Mouse (Mus musculus) neural tube, embryonic 15.5 days (tissue): ENCODE measurements around the gene Rasal2. TPM values are rescaled to one million over a fixed set of nuclear protein-coding genes. Genes with fewer than 3 reads are reported as not detected.

Experiments used
- ATAC-seq: fragments of 200-750 bp; cut with Nextera tagmentation; 2 replicates; pipeline ENCODE4 v1.8.0; 2017; ENCODE audit warnings: mild to moderate bottlenecking, moderate TSS enrichment, moderate library complexity; ENCODE audit not compliant: low FRiP score
- H3K27ac ChIP-seq: fragments of 300-500 bp; sonication (generic); replicated peaks from 2 replicates; pipeline ENCODE4 v1.5.1; 2015; ENCODE audit warnings: mild to moderate bottlenecking, inconsistent platforms
- H3K27me3 ChIP-seq: fragments of 300-500 bp; sonication (generic); replicated peaks from 2 replicates; pipeline ENCODE4 v1.6.1; 2015; ENCODE audit warnings: inconsistent platforms
- H3K36me3 ChIP-seq: fragments of 300-500 bp; sonication (generic); 2 replicates; pipeline ENCODE4 v1.6.1; 2015; ENCODE audit warnings: inconsistent platforms
- H3K4me1 ChIP-seq: fragments of 300-500 bp; sonication (generic); 2 replicates; pipeline ENCODE4 v1.6.1; 2015; ENCODE audit warnings: inconsistent platforms
- H3K4me2 ChIP-seq: fragments of 300-500 bp; sonication (generic); 2 replicates; pipeline ENCODE4 v1.6.1; 2015; ENCODE audit warnings: inconsistent platforms, mild to moderate bottlenecking, moderate library complexity
- H3K4me3 ChIP-seq: fragments of 300-500 bp; sonication (generic); replicated peaks from 2 replicates; pipeline ENCODE4 v1.5.1; 2015; ENCODE audit warnings: mild to moderate bottlenecking, inconsistent platforms
- H3K9ac ChIP-seq: fragments of 300-500 bp; sonication (generic); replicated peaks from 2 replicates; pipeline ENCODE4 v1.6.1; 2015; ENCODE audit warnings: mild to moderate bottlenecking, inconsistent platforms
- H3K9me3 ChIP-seq: fragments of 300-500 bp; sonication (generic); replicated peaks from 2 replicates; pipeline ENCODE4 v1.6.1; 2016; ENCODE audit warnings: inconsistent platforms
- WGBS: fragments of 180-500 bp; shearing (Covaris S2); methylation state at CpG from one replicate; pipeline ENCODE4 v1.1.7; 2015; ENCODE audit warnings: mixed read lengths; 5-methylcytosine and 5-hydroxymethylcytosine counted together
- polyA plus RNA-seq: library from polyadenylated mRNA; unstranded; fragments of >200 nt; fragmentation: Nextera tagmentation; extraction: Ambion mirVana; gene quantifications from 2 replicates; pipeline ENCODE4 v1.2.1, GENCODE M21; 2015

Gene Rasal2
- polyA plus RNA-seq, 1 experiment from 2014 or later = 39.1 TPM

GRCm38 (mm10) chr1:157438290-157438689, 25.9 kb upstream of the Rasal2 start:
- ATAC-seq = no peak
- no peak overlapping the region for H3K27ac ChIP-seq
- peaks cover 18% of the 10 kb centered on the region for H3K4me1 ChIP-seq
- 84% methylated on average over 2 of the region's 2 CpGs for WGBS
- H3K36me3 ChIP-seq = no peaks in the 10 kb centered on the region
- no peak overlapping the region for H3K4me2 ChIP-seq
- no peaks in the 10 kb centered on the region for H3K27me3 ChIP-seq
- no peak overlapping the region for H3K9ac ChIP-seq
- H3K9me3 ChIP-seq = no peaks in the 10 kb centered on the region
- H3K4me3 ChIP-seq = no peak overlapping the region

GRCm38 (mm10) chr1:157435926-157436325, 23.5 kb upstream of the Rasal2 start:
- no peak overlapping the region for H3K9ac ChIP-seq
- WGBS = 94% methylated on average over 6 of the region's 6 CpGs

DNA sequence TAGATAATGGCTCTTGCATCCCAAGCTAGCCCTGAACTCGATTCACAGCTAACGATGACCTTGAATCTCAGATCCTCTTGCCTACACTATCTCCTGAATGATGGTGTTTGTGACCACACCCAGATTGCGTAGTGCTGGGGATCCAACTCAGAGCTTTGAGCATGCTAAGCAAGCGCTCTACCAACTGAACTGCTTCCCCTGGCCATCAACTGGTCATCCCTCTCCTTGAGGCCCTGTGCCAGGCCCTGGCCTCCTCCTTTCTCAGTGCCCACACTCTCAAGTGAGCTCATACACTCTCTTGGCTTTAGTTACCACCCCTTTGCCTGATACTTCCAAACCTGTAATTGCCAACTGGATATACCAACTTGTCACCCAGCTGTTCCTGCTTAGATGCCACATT, 22.0 kb upstream of the Rasal2 start:
- no peak overlapping the region for H3K9ac ChIP-seq
- H3K9me3 ChIP-seq = no peaks in the 10 kb centered on the region
- 0 out of 2 replicates have a peak, but pooled peaks cover 2% of the 10 kb centered on the region for H3K4me1 ChIP-seq
- H3K4me3 ChIP-seq = no peak overlapping the region
- no peak overlapping the region for H3K4me2 ChIP-seq
- H3K27me3 ChIP-seq = no peaks in the 10 kb centered on the region
- WGBS = 95% methylated on average over 4 of the region's 4 CpGs
- H3K27ac ChIP-seq = no peak overlapping the region
- H3K36me3 ChIP-seq = no peaks in the 10 kb centered on the region
- no peak for ATAC-seq

More at GRCm38 (mm10) chr1:157435926-157436325, 23.5 kb upstream of the Rasal2 start:
- Histone ChIP-seq H3K27ac (no peak overlapping the region), H3K9me3 (no peaks in the 10 kb centered on the region), H3K36me3 (no peaks in the 10 kb centered on the region), H3K27me3 (no peaks in the 10 kb centered on the region), H3K4me1 (peaks cover 13% of the 10 kb centered on the region; the same call in 1 of the 2 replicates), H3K4me3 (no peak overlapping the region), H3K4me2 (no peak overlapping the region)
- no peak for ATAC-seq

DNA sequence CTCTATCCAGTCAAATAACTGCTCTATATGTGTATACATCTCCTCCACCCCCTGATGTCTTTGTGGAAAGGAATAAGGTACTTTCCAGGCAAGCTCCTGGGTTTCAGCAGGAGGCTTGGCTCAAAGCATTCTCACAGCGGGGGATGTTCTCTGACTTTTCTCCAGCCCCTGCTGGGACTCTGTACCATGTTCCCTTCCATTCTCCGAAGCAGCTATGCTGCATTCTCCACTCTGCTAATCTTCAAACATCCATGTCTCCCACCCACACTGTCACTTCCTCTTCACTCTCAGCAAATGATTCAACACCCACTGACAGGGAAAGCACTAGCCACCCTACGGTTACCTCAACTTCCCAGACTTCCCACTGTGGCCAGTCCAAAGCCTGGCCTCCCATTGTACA, 20.9 kb upstream of the Rasal2 start:
- H3K9ac ChIP-seq = no peak overlapping the region
- H3K36me3 ChIP-seq = no peaks in the 10 kb centered on the region
- no peak overlapping the region for H3K4me3 ChIP-seq
- H3K4me2 ChIP-seq = no peak overlapping the region
- WGBS = 49% methylated on average over 3 of the region's 3 CpGs
- no peak for ATAC-seq
- no peaks in the 10 kb centered on the region for H3K9me3 ChIP-seq
- H3K27ac ChIP-seq = no peak overlapping the region
- no peaks in the 10 kb centered on the region for H3K27me3 ChIP-seq
- H3K4me1 ChIP-seq = no peaks in the 10 kb centered on the region

DNA sequence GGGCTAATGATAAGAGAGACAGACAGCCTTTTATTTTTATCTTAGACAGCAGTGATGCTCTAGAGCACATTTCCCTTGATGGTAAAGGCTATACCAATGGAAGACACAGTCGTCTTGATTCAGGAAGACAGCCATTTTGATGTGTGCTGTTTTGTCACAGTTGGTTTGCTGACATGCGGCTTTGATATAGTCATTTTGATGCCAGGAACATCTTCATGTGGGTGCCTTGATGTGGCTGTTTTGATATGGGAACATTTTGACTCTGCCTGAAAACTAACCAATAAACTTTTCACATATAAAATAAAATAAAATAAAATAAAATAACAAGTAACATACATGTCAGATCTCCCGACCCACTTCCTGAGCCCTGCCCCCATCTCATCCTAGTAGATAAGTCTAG, 16.0 kb upstream of the Rasal2 start:
- 95% methylated on average over 3 of the region's 3 CpGs for WGBS
- no peaks in the 10 kb centered on the region for H3K36me3 ChIP-seq
- H3K4me2 ChIP-seq = no peak overlapping the region
- no peaks in the 10 kb centered on the region for H3K27me3 ChIP-seq
- no peak overlapping the region for H3K27ac ChIP-seq
- no peak for ATAC-seq
- no peak overlapping the region for H3K4me3 ChIP-seq
- H3K4me1 ChIP-seq = peaks cover 7% of the 10 kb centered on the region
- no peak overlapping the region for H3K9ac ChIP-seq
- no peaks in the 10 kb centered on the region for H3K9me3 ChIP-seq

DNA sequence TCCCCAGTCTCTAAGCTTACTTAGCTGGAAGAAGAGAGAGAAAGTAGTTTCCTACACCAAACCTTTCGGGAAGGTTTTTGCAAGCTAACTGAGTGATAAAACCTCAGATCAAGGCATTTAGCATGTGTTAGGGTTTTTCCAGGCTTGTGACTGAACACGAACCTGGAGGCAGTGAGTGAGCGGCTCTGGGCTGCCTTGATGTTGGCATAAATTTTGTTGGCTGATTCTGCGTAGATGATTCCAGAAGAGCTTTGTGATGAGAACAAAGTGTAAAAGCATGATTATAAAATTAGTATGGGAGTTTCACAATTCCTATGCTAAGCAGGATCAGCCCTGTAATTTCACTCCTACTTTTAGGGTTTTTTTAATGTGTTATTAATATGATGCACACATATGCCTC, 15.2 kb upstream of the Rasal2 start:
- H3K27ac ChIP-seq = no peak overlapping the region
- H3K27me3 ChIP-seq = no peaks in the 10 kb centered on the region
- 92% methylated on average over 4 of the region's 4 CpGs for WGBS
- peaks cover 7% of the 10 kb centered on the region for H3K4me1 ChIP-seq
- no peak overlapping the region for H3K4me3 ChIP-seq
- H3K9me3 ChIP-seq = no peaks in the 10 kb centered on the region
- no peak for ATAC-seq
- H3K36me3 ChIP-seq = no peaks in the 10 kb centered on the region
- H3K9ac ChIP-seq = no peak overlapping the region
- H3K4me2 ChIP-seq = no peak overlapping the region

- H3K9ac ChIP-seq = no peak overlapping the region
- H3K27ac ChIP-seq = no peak overlapping the region
- no peak for ATAC-seq
- H3K9me3 ChIP-seq = no peaks in the 10 kb centered on the region
- no peaks in the 10 kb centered on the region for H3K27me3 ChIP-seq
- peaks cover 7% of the 10 kb centered on the region for H3K4me1 ChIP-seq
- 58% methylated on average over 1 of the region's 1 CpGs for WGBS
- H3K4me2 ChIP-seq = no peak overlapping the region
- H3K4me3 ChIP-seq = no peak overlapping the region
- H3K36me3 ChIP-seq = no peaks in the 10 kb centered on the region
These were observed 14.5 kb upstream of the Rasal2 start for GRCm38 (mm10) chr1:157426933-157427332.

DNA sequence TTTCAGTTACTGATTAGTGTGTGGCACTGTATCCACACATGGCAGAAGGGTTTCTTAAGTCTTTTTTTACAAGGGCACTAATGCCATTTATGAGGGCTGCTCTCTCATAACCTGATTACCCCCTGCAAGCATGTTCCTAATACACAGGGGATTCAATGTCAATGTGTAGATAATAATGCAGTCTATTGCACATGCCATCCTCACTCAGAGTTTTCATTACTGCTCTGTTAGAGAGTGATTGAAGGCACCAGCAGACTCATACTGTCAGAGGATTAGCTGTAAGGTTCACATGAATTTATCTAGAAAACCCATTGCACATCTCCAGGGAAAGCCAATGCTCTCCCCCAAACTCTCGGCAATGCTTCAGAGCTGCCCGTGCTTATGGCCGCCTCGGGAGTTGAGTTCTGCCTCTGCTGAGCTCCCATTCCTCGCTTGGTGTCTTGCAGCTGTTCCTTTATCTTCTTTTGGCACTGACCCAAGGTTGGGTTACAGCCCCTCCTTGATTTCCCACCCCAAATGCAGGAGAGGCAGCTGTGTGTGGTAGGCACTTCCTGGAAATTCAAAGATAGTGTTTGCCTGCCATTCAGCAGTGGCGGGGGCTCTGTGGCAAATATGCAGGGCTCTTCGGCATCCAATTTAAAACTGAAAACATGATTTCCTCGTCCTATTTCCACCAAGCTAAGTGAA, 13.5 kb upstream of the Rasal2 start:
- Histone ChIP-seq H3K9ac (no peak overlapping the region), H3K9me3 (no peaks in the 10 kb centered on the region), H3K27ac (peak overlapping the region; percentile 14), H3K36me3 (no peaks in the 10 kb centered on the region), H3K4me3 (no peak overlapping the region), H3K4me1 (peaks cover 7% of the 10 kb centered on the region), H3K4me2 (peak overlapping the region; percentile 29), H3K27me3 (no peaks in the 10 kb centered on the region)
- WGBS = 30% methylated on average over 8 of the region's 8 CpGs
- ATAC-seq = peak; percentile 45; the same call in 1 of the 2 replicates

DNA sequence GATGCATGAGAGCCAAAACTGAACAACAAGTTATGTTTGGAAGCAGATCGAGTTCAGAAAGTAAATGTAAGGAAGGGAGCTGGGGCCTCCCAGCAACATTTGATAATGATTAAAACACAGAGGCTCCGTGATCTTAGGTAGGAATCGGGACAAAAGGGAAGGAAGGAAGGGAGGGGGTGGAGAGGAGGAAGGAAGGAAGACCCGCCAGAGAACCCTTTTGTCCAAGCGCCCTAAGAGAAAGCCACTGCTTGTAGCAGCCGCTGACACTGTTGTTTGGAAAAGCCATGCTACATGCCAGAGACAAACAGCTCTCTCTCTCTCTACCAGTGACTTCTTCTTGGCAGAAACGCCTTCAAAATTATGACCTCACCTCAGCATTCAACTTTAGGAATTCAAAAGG, 5.5 kb upstream of the Rasal2 start:
- H3K9ac ChIP-seq = no peak overlapping the region
- H3K27ac ChIP-seq = 0 out of 2 replicates have a peak overlapping the region, but pooled peaks have one; percentile 9
- H3K36me3 ChIP-seq = no peaks in the 10 kb centered on the region
- 51% methylated on average over 7 of the region's 7 CpGs for WGBS
- no peak for ATAC-seq
- H3K4me2 ChIP-seq = no peak overlapping the region
- H3K9me3 ChIP-seq = no peaks in the 10 kb centered on the region
- H3K4me3 ChIP-seq = no peak overlapping the region
- no peaks in the 10 kb centered on the region for H3K27me3 ChIP-seq
- H3K4me1 ChIP-seq = no peaks in the 10 kb centered on the region

DNA sequence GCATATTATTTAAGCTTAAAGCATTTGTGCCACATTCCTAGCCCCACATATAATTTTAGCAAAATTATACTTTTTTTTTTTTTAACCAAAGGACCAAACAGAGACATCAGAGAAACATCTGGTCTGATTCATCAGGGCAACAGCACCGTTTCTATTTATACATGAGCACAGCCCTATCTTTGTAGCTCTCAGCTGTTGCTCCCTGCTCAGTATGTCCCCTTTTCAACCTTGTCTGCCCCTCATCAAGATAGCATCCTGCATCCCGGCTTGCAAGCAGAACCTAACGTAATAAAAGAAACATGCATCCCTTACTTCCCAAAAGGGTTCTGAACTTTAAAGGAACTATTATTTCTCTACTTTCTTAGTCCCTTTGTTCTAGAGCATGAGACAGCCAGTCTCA, 5.0 kb upstream of the Rasal2 start:
- H3K9ac ChIP-seq = no peak overlapping the region
- H3K4me1 ChIP-seq = no peaks in the 10 kb centered on the region
- no peaks in the 10 kb centered on the region for H3K9me3 ChIP-seq
- WGBS = 69% methylated on average over 3 of the region's 3 CpGs
- H3K27me3 ChIP-seq = no peaks in the 10 kb centered on the region
- no peak overlapping the region for H3K4me3 ChIP-seq
- H3K4me2 ChIP-seq = no peak overlapping the region
- ATAC-seq = no peak
- 0 out of 2 replicates have a peak overlapping the region, but pooled peaks have one; percentile 9 for H3K27ac ChIP-seq
- H3K36me3 ChIP-seq = no peaks in the 10 kb centered on the region

DNA sequence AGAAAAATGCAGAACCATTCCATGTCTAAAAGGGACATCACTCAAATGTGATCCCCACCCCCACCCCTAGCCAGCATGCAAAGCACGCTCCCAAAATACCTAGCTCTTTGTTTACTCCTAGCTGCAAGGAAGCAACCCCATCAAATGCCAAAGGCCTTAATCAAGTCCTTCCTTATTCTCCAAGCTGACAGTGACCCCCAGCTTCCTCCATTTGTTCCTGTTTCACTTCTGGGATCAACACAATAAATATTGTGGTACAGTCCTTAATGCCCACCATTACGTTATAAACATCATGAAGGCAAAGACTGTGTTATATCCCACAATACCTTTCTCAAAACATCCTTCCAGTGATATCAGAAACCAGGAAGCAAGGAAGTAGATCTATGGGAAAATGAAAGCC, 4.2 kb upstream of the Rasal2 start:
- WGBS = 87% methylated on average over 2 of the region's 2 CpGs
- Histone ChIP-seq H3K9ac (no peak overlapping the region), H3K9me3 (no peaks in the 10 kb centered on the region), H3K4me1 (no peaks in the 10 kb centered on the region), H3K36me3 (no peaks in the 10 kb centered on the region), H3K4me2 (no peak overlapping the region), H3K27ac (no peak overlapping the region), H3K4me3 (no peak overlapping the region), H3K27me3 (no peaks in the 10 kb centered on the region)
- no peak for ATAC-seq

GRCm38 (mm10) chr1:157415771-157416170, 3.4 kb upstream of the Rasal2 start:
- 86% methylated on average over 3 of the region's 3 CpGs for WGBS
- Histone ChIP-seq H3K9me3 (no peaks in the 10 kb centered on the region), H3K27ac (no peak overlapping the region), H3K4me1 (peaks cover 4% of the 10 kb centered on the region), H3K9ac (no peak overlapping the region), H3K4me3 (no peak overlapping the region), H3K4me2 (no peak overlapping the region), H3K36me3 (no peaks in the 10 kb centered on the region), H3K27me3 (no peaks in the 10 kb centered on the region)
- ATAC-seq = no peak
